Mouse (Mus musculus) bone marrow macrophage, adult 2 months (primary cell): ENCODE measurements around the gene Hectd3.

Experiments
- CTCF ChIP-seq: IDR thresholded peaks from 2 replicates; pipeline ENCODE4 v1.5.1; 2012; ENCODE audit warnings: low read depth, mild to moderate bottlenecking, low read length, moderate library complexity
- POLR2A ChIP-seq: IDR thresholded peaks from 2 replicates; pipeline ENCODE4 v1.6.1; 2012; ENCODE audit warnings: mild to moderate bottlenecking, low read depth, low read length, borderline replicate concordance

GRCm38 (mm10) chr4:117013596-117013995 is 18.5 kb downstream of the Hectd3 start:
- TF ChIP-seq POLR2A (no peak), CTCF (no peak)
